Mouse (Mus musculus): Measurements from ENCODE around the gene Cyp2d9. TPM values are rescaled to one million over a fixed set of nuclear protein-coding genes. Genes with fewer than 3 reads are reported as not detected.
"Not testable (repeated sequence)": the region's sequence is repeated elsewhere in the genome, so short reads cannot be mapped to it uniquely, and the experiment has no call there.

Gene Cyp2d9
- total RNA-seq, 2 experiments from 2014 or later = not detected

- intact Hi-C loops (cut with DNase I) = no loop called here
- no peak for DNase-seq (ENCODE audit: low spot score in 2 of 2)
Measured at GRCm38 (mm10) chr15:82437975-82438617, 4.9 kb downstream of the Cyp2d9 start.

- no peak for DNase-seq (ENCODE audit: low spot score in 2 of 2)
- intact Hi-C loops (cut with DNase I) = loop anchor here (5.0 kb wide), 1 partner anchor 41 kb away; no protein-coding TSS in a partner anchor
Measured at GRCm38 (mm10) chr15:82443658-82444057, 10.4 kb downstream of the Cyp2d9 start.

GRCm38 (mm10) chr15:82445196-82445595, 12.0 kb downstream of the Cyp2d9 start:
- intact Hi-C loops (cut with DNase I) = no loop called here
- DNase-seq (ENCODE audit: low spot score in 2 of 2) = no peak

- DNase-seq (ENCODE audit: low spot score in 2 of 2); intact Hi-C loops (cut with DNase I): not testable (repeated sequence)
Measured at GRCm38 (mm10) chr15:82450045-82450444, 16.8 kb downstream of the Cyp2d9 start.

GRCm38 (mm10) chr15:82452133-82452532, 18.9 kb downstream of the Cyp2d9 start:
- intact Hi-C loops (cut with DNase I); DNase-seq (ENCODE audit: low spot score in 2 of 2): not testable (repeated sequence)

- DNase-seq (ENCODE audit: low spot score in 2 of 2); intact Hi-C loops (cut with DNase I): not testable (repeated sequence)
Measured at GRCm38 (mm10) chr15:82453501-82453900, 20.3 kb downstream of the Cyp2d9 start.

GRCm38 (mm10) chr15:82456086-82456790, 23.0 kb downstream of the Cyp2d9 start:
- intact Hi-C loops (cut with DNase I); DNase-seq (ENCODE audit: low spot score in 2 of 2): not testable (repeated sequence)

- DNase-seq (ENCODE audit: low spot score in 2 of 2) = no peak
- intact Hi-C loops (cut with DNase I) = no loop called here
Measured at GRCm38 (mm10) chr15:82457064-82458021, 24.1 kb downstream of the Cyp2d9 start.

- intact Hi-C loops (cut with DNase I); DNase-seq (ENCODE audit: low spot score in 2 of 2): not testable (repeated sequence)
Measured at GRCm38 (mm10) chr15:82459266-82459665, 26.0 kb downstream of the Cyp2d9 start.

- intact Hi-C loops (cut with DNase I) = no loop called here
- DNase-seq (ENCODE audit: low spot score in 2 of 2) = no peak
Measured at GRCm38 (mm10) chr15:82464701-82465100, 31.5 kb downstream of the Cyp2d9 start.

GRCm38 (mm10) chr15:82494273-82494672, 61.0 kb downstream of the Cyp2d9 start:
- DNase-seq (ENCODE audit: low spot score in 2 of 2); intact Hi-C loops (cut with DNase I): not testable (repeated sequence)

Small RNA genes lying within 50 kb of the gene (microRNA-seq; reads per million reads assigned to microRNA genes)
- 0 reads per million in 2 experiments for gene Gm25990
- gene Gm27331 = 0 reads per million in 2 experiments
- gene Gm27622 = 0 reads per million in 2 experiments
- 0 reads per million in 2 experiments for gene Gm27825
- 0 reads per million in 2 experiments for gene Mir7684

Other genes starting within 250 kb of the Cyp2d9 start
- 1 to 10 TPM; 4.1 to 4.7 TPM for gene Shisa8, start 220.6 kb upstream of the Cyp2d9 start, total RNA-seq (2021)
- under 1 TPM; 0.27 to 0.35 TPM for gene Tnfrsf13c, start 209.1 kb upstream of the Cyp2d9 start, total RNA-seq (2021)
- gene Cenpm, start 188.7 kb upstream of the Cyp2d9 start, total RNA-seq (2021) = 1 to 10 TPM; 3.3 to 5.0 TPM
- 100 to 1,000 TPM; 104 TPM for gene 1500009C09Rik, start 181.0 kb upstream of the Cyp2d9 start, total RNA-seq (2021)
- 100 to 1,000 TPM; 428 to 442 TPM for gene Sept3, start 158.5 kb upstream of the Cyp2d9 start, total RNA-seq (2021)
- not detected for gene Wbp2nl, start 134.5 kb upstream of the Cyp2d9 start, total RNA-seq (2021)
- 10 to 100 TPM; 35.7 to 37.8 TPM for gene Naga, start 94.5 kb upstream of the Cyp2d9 start, total RNA-seq (2021)
- gene Pheta2, start 94.5 kb upstream of the Cyp2d9 start, total RNA-seq (2021) = 1 to 10 TPM; 1.2 to 1.3 TPM
- gene Smdt1, start 94.5 kb upstream of the Cyp2d9 start, total RNA-seq (2021) = 100 to 1,000 TPM; 130 to 131 TPM
- 100 to 1,000 TPM; 174 to 193 TPM for gene Ndufa6, start 79.1 kb upstream of the Cyp2d9 start, total RNA-seq (2021)
- gene Cyp2d22, start 53.2 kb upstream of the Cyp2d9 start, total RNA-seq (2021) = 10 to 100 TPM; 20.9 to 21.9 TPM
- gene Cyp2d11, start 39.4 kb upstream of the Cyp2d9 start, total RNA-seq (2021) = not detected
- not detected for gene Cyp2d10, start 26.2 kb upstream of the Cyp2d9 start, total RNA-seq (2021)
- gene Cyp2d12, start 121.6 kb downstream of the Cyp2d9 start, total RNA-seq (2021) = not detected
- gene Cyp2d34, start 187.5 kb downstream of the Cyp2d9 start, total RNA-seq (2021) = not detected

All from left cerebral cortex, postnatal 14 days (tissue).